ENCODE assay signal across 9 mouse cellular contexts in genomic region chr2:25403994-25404393, GRCm38 (mm10). TPM values are rescaled to one million over a fixed set of nuclear protein-coding genes. Genes with fewer than 3 reads are reported as not detected.
A peak's percentile ranks its signal among the peaks of the same experiment; 100 is the strongest.
DNase-seq lines count a peak whose midpoint lies in the region; ATAC-seq and TF ChIP-seq lines count a peak whose summit lies in the region.
"Had no signal": no experiment of that assay in that cellular context is flagged by ENCODE, and none has a peak within 500 bp of the region (broad histone marks: within the 10 kb centered on the region; RNA-seq: fewer than 3 reads in every experiment).

No protein-coding gene starts in this region.

- 85% methylated on average over 4 of the region's 4 CpGs for WGBS in forebrain, embryonic 13.5 days
- 78% methylated on average over 4 of the region's 4 CpGs for WGBS in limb, embryonic 15.5 days
- 76% methylated on average over 4 of the region's 4 CpGs for WGBS in stomach, postnatal 0 days

- peaks cover 25% of the 10 kb centered on the region for H3K27me3 ChIP-seq in forebrain, embryonic 13.5 days
- peaks cover 88% of the 10 kb centered on the region for H3K27me3 ChIP-seq in limb, embryonic 15.5 days
- H3K27me3 ChIP-seq in stomach, postnatal 0 days (ENCODE audit: control insufficient read depth, insufficient read depth, low read length) = no peaks in the 10 kb centered on the region

- H3K9ac ChIP-seq in forebrain, embryonic 13.5 days = peak overlapping the region; percentile 99
- no peak overlapping the region for H3K9ac ChIP-seq in limb, embryonic 15.5 days
- H3K9ac ChIP-seq in stomach, postnatal 0 days (ENCODE audit: low read length) = no peak overlapping the region

- peak overlapping the region; percentile 76 for H3K4me2 ChIP-seq in forebrain, embryonic 13.5 days
- peak overlapping the region; percentile 82; the same call in 1 of the 2 replicates for H3K4me2 ChIP-seq in limb, embryonic 15.5 days
- H3K4me2 ChIP-seq in stomach, postnatal 0 days (replicated peaks; ENCODE audit: low read depth) = no peak overlapping the region

- H3K9me3 ChIP-seq in forebrain, embryonic 13.5 days (replicated peaks) = no peaks in the 10 kb centered on the region
- no peaks in the 10 kb centered on the region for H3K9me3 ChIP-seq in limb, embryonic 15.5 days
- H3K9me3 ChIP-seq in stomach, postnatal 0 days (ENCODE audit: control insufficient read depth, low read length) = no peaks in the 10 kb centered on the region

- H3K27ac ChIP-seq in left cerebral cortex, adult 2 months = peak overlapping the region; percentile 57
- H3K27ac ChIP-seq in forebrain, embryonic 13.5 days = peak overlapping the region; percentile 94; the same call in 1 of the 2 replicates
- no peak overlapping the region for H3K27ac ChIP-seq in limb, embryonic 15.5 days
- no peak overlapping the region for H3K27ac ChIP-seq in stomach, postnatal 0 days (replicated peaks)

- H3K4me3 ChIP-seq in left cerebral cortex, adult 2 months = peak overlapping the region; percentile 80
- H3K4me3 ChIP-seq in forebrain, embryonic 13.5 days = peak overlapping the region; percentile 98
- peak overlapping the region; percentile 64; the same call in 1 of the 2 replicates for H3K4me3 ChIP-seq in limb, embryonic 15.5 days
- H3K4me3 ChIP-seq in stomach, postnatal 0 days (ENCODE audit: low read depth, low read length) = peak overlapping the region; percentile 60; the same call in 1 of the 2 replicates
- H3K4me3 ChIP-seq: erythroblast, embryonic 14.5 days had no signal

- no peak for ATAC-seq in forebrain, embryonic 13.5 days
- ATAC-seq in limb, embryonic 15.5 days (ENCODE audit: insufficient number of reproducible peaks, low FRiP score, low TSS enrichment, low read depth) = no peak
- no peak for ATAC-seq in stomach, postnatal 0 days (ENCODE audit: low FRiP score, low TSS enrichment)
- no peak for ATAC-seq in activated CD4-positive, CD25-positive, alpha-beta regulatory T cell, adult 4 months

- H3K4me1 ChIP-seq in forebrain, embryonic 13.5 days = peaks cover 34% of the 10 kb centered on the region
- peaks cover 21% of the 10 kb centered on the region for H3K4me1 ChIP-seq in limb, embryonic 15.5 days
- no peaks in the 10 kb centered on the region; the same call in 1 of the 2 replicates for H3K4me1 ChIP-seq in stomach, postnatal 0 days (replicated peaks; ENCODE audit: control insufficient read depth, insufficient read depth)

- H3K36me3 ChIP-seq in forebrain, embryonic 13.5 days (ENCODE audit: poor library complexity, severe bottlenecking) = peaks cover 31% of the 10 kb centered on the region
- 0 out of 2 replicates have a peak, but pooled peaks cover 6% of the 10 kb centered on the region for H3K36me3 ChIP-seq in limb, embryonic 15.5 days
- H3K36me3 ChIP-seq in stomach, postnatal 0 days (ENCODE audit: control insufficient read depth, insufficient read depth, low read length) = peaks cover 3% of the 10 kb centered on the region; the same call in 1 of the 2 replicates

- no peak for DNase-seq in left cerebral cortex, adult 2 months (ENCODE audit: extremely low spot score in 1 of 2, low spot score in 2 of 2)
- DNase-seq in left cerebral cortex, postnatal 14 days (ENCODE audit: low spot score in 2 of 2) = no peak
- no peak for DNase-seq in stomach, postnatal 0 days (ENCODE audit: low spot score)
- DNase-seq in layer of hippocampus, adult 9-11 months = no peak
- DNase-seq: left cerebral cortex, postnatal 4 days had no signal

- no peak for TF ChIP-seq EP300 in stomach, postnatal 0 days (optimal IDR thresholded peaks at IDR 0.05)

- no peak for TF ChIP-seq CTCF in left cerebral cortex, adult 2 months (IDR thresholded peaks at IDR 0.05)
- no peak for TF ChIP-seq CTCF in stomach, postnatal 0 days (IDR thresholded peaks at IDR 0.05; ENCODE audit: low read depth)

- intact Hi-C loops in left cerebral cortex, adult 2 months (cut with DNase I) = loop anchor here (1.0 to 2.0 kb wide), 3 partner anchors 31 to 86 kb away; partner anchors contain the start of genes Man1b1 and Sapcd2
- intact Hi-C loops in left cerebral cortex, postnatal 14 days (cut with DNase I) = loop anchor here (1.0 kb wide), 1 partner anchor 23 kb away; no protein-coding TSS in a partner anchor

RNA-seq across cellular contexts. Expression of gene Npdc1, which starts 4.8 kb away (rescaled TPM):
- total RNA-seq in left cerebral cortex, adult 2 months (2021) = 100 to 1,000 TPM; 337 to 366 TPM
- 100 to 1,000 TPM; 366 to 370 TPM for total RNA-seq in left cerebral cortex, postnatal 14 days (2021)
- polyA plus RNA-seq in forebrain, embryonic 13.5 days (2015; fragmentation: Nextera tagmentation; extraction: Ambion mirVana) = 287 and 315 TPM in 2 replicates
- 51.7 and 54.3 TPM in 2 replicates for polyA plus RNA-seq in limb, embryonic 15.5 days (2015; fragmentation: Nextera tagmentation; extraction: Ambion mirVana)
- 52.8 and 53.0 TPM in 2 replicates for polyA plus RNA-seq in stomach, postnatal 0 days (2015; fragmentation: Nextera tagmentation; extraction: Ambion mirVana)
- polyA plus RNA-seq in activated CD4-positive, CD25-positive, alpha-beta regulatory T cell, adult 4 months (2017; shearing (Covaris generic)) = 1 to 10 TPM; 1.2 to 1.7 TPM
- polyA plus RNA-seq: erythroblast, embryonic 14.5 days had no signal

RNA-seq across cellular contexts. Expression of gene Entpd2, which starts 8.3 kb away (rescaled TPM):
- total RNA-seq in left cerebral cortex, adult 2 months (2021) = 10 to 100 TPM; 11.5 to 13.1 TPM
- 10 to 100 TPM; 14.7 to 17.5 TPM for total RNA-seq in left cerebral cortex, postnatal 14 days (2021)
- 0.68 and 0.98 TPM in 2 replicates for polyA plus RNA-seq in forebrain, embryonic 13.5 days (2015; fragmentation: Nextera tagmentation; extraction: Ambion mirVana)
- 4.2 and 11.7 TPM in 2 replicates for polyA plus RNA-seq in limb, embryonic 15.5 days (2015; fragmentation: Nextera tagmentation; extraction: Ambion mirVana)
- polyA plus RNA-seq in stomach, postnatal 0 days (2015; fragmentation: Nextera tagmentation; extraction: Ambion mirVana) = 21.2 and 23.3 TPM in 2 replicates
- under 1 TPM in 1 of 2 experiments, not detected in 1; 0.17 TPM for polyA plus RNA-seq in activated CD4-positive, CD25-positive, alpha-beta regulatory T cell, adult 4 months (2017; shearing (Covaris generic))
- polyA plus RNA-seq: erythroblast, embryonic 14.5 days had no signal

RNA-seq across cellular contexts. Expression of gene Fut7, which starts 19.1 kb away (rescaled TPM):
- total RNA-seq in left cerebral cortex, adult 2 months (2021) = under 1 TPM in 1 of 2 experiments, not detected in 1; 0.43 TPM
- under 1 TPM; 0.26 to 0.27 TPM for total RNA-seq in left cerebral cortex, postnatal 14 days (2021)
- 0.08 TPM in 1 of 2 replicates, not detected in the other for polyA plus RNA-seq in forebrain, embryonic 13.5 days (2015; fragmentation: Nextera tagmentation; extraction: Ambion mirVana)
- 0.18 TPM in 1 of 2 replicates, not detected in the other for polyA plus RNA-seq in limb, embryonic 15.5 days (2015; fragmentation: Nextera tagmentation; extraction: Ambion mirVana)
- 0.12 TPM in 1 of 2 replicates, not detected in the other for polyA plus RNA-seq in stomach, postnatal 0 days (2015; fragmentation: Nextera tagmentation; extraction: Ambion mirVana)
- 10 to 100 TPM; 13.6 to 13.8 TPM for polyA plus RNA-seq in activated CD4-positive, CD25-positive, alpha-beta regulatory T cell, adult 4 months (2017; shearing (Covaris generic))

RNA-seq across cellular contexts. Expression of gene Abca2, which starts 24.5 kb away (rescaled TPM):
- 100 to 1,000 TPM; 160 to 168 TPM for total RNA-seq in left cerebral cortex, adult 2 months (2021)
- 100 to 1,000 TPM; 137 to 152 TPM for total RNA-seq in left cerebral cortex, postnatal 14 days (2021)
- 5.7 and 8.2 TPM in 2 replicates for polyA plus RNA-seq in forebrain, embryonic 13.5 days (2015; fragmentation: Nextera tagmentation; extraction: Ambion mirVana)
- polyA plus RNA-seq in limb, embryonic 15.5 days (2015; fragmentation: Nextera tagmentation; extraction: Ambion mirVana) = 4.2 and 5.9 TPM in 2 replicates
- 1.7 and 2.6 TPM in 2 replicates for polyA plus RNA-seq in stomach, postnatal 0 days (2015; fragmentation: Nextera tagmentation; extraction: Ambion mirVana)
- polyA plus RNA-seq in activated CD4-positive, CD25-positive, alpha-beta regulatory T cell, adult 4 months (2017; shearing (Covaris generic)) = 10 to 100 TPM; 32.8 to 41.4 TPM

RNA-seq across cellular contexts. Expression of gene Sapcd2, which starts 31.9 kb away (rescaled TPM):
- total RNA-seq in left cerebral cortex, adult 2 months (2021) = 1 to 10 TPM; 2.1 to 2.7 TPM
- 1 to 10 TPM; 6.2 to 7.0 TPM for total RNA-seq in left cerebral cortex, postnatal 14 days (2021)
- polyA plus RNA-seq in forebrain, embryonic 13.5 days (2015; fragmentation: Nextera tagmentation; extraction: Ambion mirVana) = 49.4 and 62.3 TPM in 2 replicates
- 30.5 and 31.9 TPM in 2 replicates for polyA plus RNA-seq in limb, embryonic 15.5 days (2015; fragmentation: Nextera tagmentation; extraction: Ambion mirVana)
- 14.1 and 16.6 TPM in 2 replicates for polyA plus RNA-seq in stomach, postnatal 0 days (2015; fragmentation: Nextera tagmentation; extraction: Ambion mirVana)
- 1 to 10 TPM; 1.8 to 2.6 TPM for polyA plus RNA-seq in activated CD4-positive, CD25-positive, alpha-beta regulatory T cell, adult 4 months (2017; shearing (Covaris generic))

Comparison
In these comparisons a context has a peak if more than half of its experiments do, and no peak if none do; other contexts are left out.
1. H3K27ac ChIP-seq: peak in left cerebral cortex, adult 2 months (single experiment) and forebrain, embryonic 13.5 days (single experiment); none in limb, embryonic 15.5 days (single experiment) and stomach, postnatal 0 days (single experiment).
2. RNA of gene Npdc1, which starts 4.8 kb away (polyA plus RNA-seq): 287 to 315 TPM in forebrain, embryonic 13.5 days, 52.8 to 53.0 TPM in stomach, postnatal 0 days and 51.7 to 54.3 TPM in limb, embryonic 15.5 days; 1.2 to 1.7 TPM in activated CD4-positive, CD25-positive, alpha-beta regulatory T cell, adult 4 months; every median in the first group is over 10 times any median in the second.
3. RNA of gene Fut7, which starts 19.1 kb away (polyA plus RNA-seq): 13.6 to 13.8 TPM in activated CD4-positive, CD25-positive, alpha-beta regulatory T cell, adult 4 months; 0.18 TPM in limb, embryonic 15.5 days, 0.08 TPM in forebrain, embryonic 13.5 days and 0.12 TPM in stomach, postnatal 0 days; every median in the first group is over 10 times any median in the second.
4. Peak in every context shown above with its lines, with median percentiles within 50 percentile points of each other: H3K4me3 ChIP-seq.